Mouse (Mus musculus) urinary bladder, postnatal 36 days (tissue): ENCODE results near the gene Ear6.
A peak's percentile ranks its signal among the peaks of the same experiment; 100 is the strongest.
"Not testable (repeated sequence)": the region's sequence is repeated elsewhere in the genome, so short reads cannot be mapped to it uniquely, and the experiment has no call there.

Source experiments
- DNase-seq, 2 experiments: peaks; one replicate each; pipeline ENCODE4 v3.0.0; 2022; ENCODE audit warnings: low spot score in 2 of 2, mixed read lengths in 1 of 2

Gene Ear6

GRCm38 (mm10) chr14:51853399-51853798 is at the start of gene Ear6:
TSS of gene Ear6 (plus strand) at chr14:51853699.
- no peak for DNase-seq

- DNase-seq = no peak
Measured at GRCm38 (mm10) chr14:51826625-51827024, 26.9 kb upstream of the Ear6 start.

- DNase-seq = peak in 1 of 2 experiments; percentile 13
Measured at GRCm38 (mm10) chr14:51827842-51828241, 25.7 kb upstream of the Ear6 start.

- DNase-seq = no peak
Measured at GRCm38 (mm10) chr14:51829188-51829587, 24.3 kb upstream of the Ear6 start.

GRCm38 (mm10) chr14:51838480-51838879 is 15.0 kb upstream of the Ear6 start:
- DNase-seq = not testable (repeated sequence)

GRCm38 (mm10) chr14:51842250-51842649 is 11.2 kb upstream of the Ear6 start:
- no peak for DNase-seq

- no peak for DNase-seq
Measured at GRCm38 (mm10) chr14:51842781-51843180, 10.7 kb upstream of the Ear6 start.

- DNase-seq = no peak
Measured at GRCm38 (mm10) chr14:51843882-51844281, 9.6 kb upstream of the Ear6 start.

- DNase-seq = no peak
Measured at GRCm38 (mm10) chr14:51846566-51846965, 6.9 kb upstream of the Ear6 start.

- DNase-seq = not testable (repeated sequence)
Measured at GRCm38 (mm10) chr14:51851006-51851405, 2.5 kb upstream of the Ear6 start.

GRCm38 (mm10) chr14:51855280-51855679 is 1.8 kb downstream of the Ear6 start:
- DNase-seq = not testable (repeated sequence)

- DNase-seq = not testable (repeated sequence)
Measured at GRCm38 (mm10) chr14:51863603-51864002, 10.1 kb downstream of the Ear6 start.

- no peak for DNase-seq
Measured at GRCm38 (mm10) chr14:51870756-51871155, 17.3 kb downstream of the Ear6 start.

- DNase-seq = no peak
Measured at GRCm38 (mm10) chr14:51871741-51872140, 18.2 kb downstream of the Ear6 start.

GRCm38 (mm10) chr14:51877517-51877916 is 24.0 kb downstream of the Ear6 start:
- DNase-seq = no peak

GRCm38 (mm10) chr14:51883527-51884030 is 30.1 kb downstream of the Ear6 start:
- peak; percentile 72 to 75 for DNase-seq

GRCm38 (mm10) chr14:51884031-51884544 is 30.6 kb downstream of the Ear6 start:
- DNase-seq = no peak

- DNase-seq = peak; percentile 90 to 94
Measured at GRCm38 (mm10) chr14:51884598-51885331, 31.3 kb downstream of the Ear6 start, which contains the start of gene Mettl17. TSS of gene Mettl17 (plus strand) at chr14:51884842.

GRCm38 (mm10) chr14:51886051-51886450 is 32.6 kb downstream of the Ear6 start:
- DNase-seq = no peak

GRCm38 (mm10) chr14:51889833-51890232 is 36.3 kb downstream of the Ear6 start:
- DNase-seq = no peak

- no peak for DNase-seq
Measured at GRCm38 (mm10) chr14:51892191-51892939, 38.9 kb downstream of the Ear6 start, which contains the start of gene Slc39a2. TSS of gene Slc39a2 (plus strand) at chr14:51892889.

GRCm38 (mm10) chr14:51893094-51893794 is 39.7 kb downstream of the Ear6 start:
- DNase-seq = peak in 1 of 2 experiments; percentile 42
